Mouse (Mus musculus) c-Kit-negative CD71-positive TER-119-positive erythroid progenitor cells, embryonic 14.5 days (primary cell): Measurements from ENCODE around the gene Actn2.

Source experiments
- DNase-seq: peaks from one replicate; pipeline ENCODE4 v3.0.0-alpha.2; 2013; ENCODE audit warnings: low read depth, low spot score

Actn2 gene

DNA sequence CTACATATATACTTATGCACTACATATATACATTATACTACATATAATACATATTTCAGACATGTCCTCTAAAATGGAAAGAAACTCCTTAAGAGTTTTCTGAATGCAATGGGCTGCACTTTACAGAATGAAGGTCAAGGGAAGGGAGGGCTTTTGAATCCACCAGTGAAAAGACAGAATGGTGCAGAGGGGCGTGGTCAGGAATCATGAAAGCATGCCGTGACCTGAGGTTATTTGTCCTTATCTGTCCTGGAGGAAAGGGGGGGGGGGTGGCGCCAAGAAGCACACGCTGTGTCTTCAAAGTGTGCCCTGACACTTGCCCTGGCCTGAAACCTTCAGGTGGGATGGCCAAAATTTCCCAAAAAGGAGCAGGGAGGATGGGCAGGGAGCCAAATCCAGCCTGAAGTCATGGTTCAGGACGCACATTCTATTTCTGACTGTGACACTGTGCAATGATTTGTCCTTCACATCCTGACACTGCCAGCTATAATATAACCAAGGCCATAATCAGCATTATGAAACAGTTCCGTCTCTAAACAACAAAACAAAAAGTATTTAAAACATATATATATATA, 23.3 kb downstream of the Actn2 start:
- no peak for DNase-seq

DNA sequence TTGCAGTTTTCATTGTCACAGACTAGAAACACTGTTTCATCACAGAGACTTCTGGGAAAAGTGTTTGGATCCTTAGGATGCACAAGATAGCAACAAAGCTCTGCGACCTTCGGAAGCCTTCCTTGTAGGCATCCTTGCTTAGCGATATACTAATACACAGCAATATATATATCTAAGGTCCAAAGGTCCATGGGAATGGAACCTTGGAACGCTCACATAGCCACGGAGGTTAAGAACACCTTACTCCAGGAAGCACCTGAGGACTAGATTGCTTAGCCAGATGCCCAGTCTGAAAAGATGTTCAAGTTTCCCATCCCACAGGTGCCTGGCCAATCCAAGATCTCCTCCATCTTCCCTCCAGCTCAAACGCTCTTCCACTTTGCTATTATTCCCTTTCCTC, 26.4 kb downstream of the Actn2 start:
- DNase-seq = no peak

GRCm38 (mm10) chr13:12311930-12312492, 28.5 kb downstream of the Actn2 start:
- no peak for DNase-seq

DNA sequence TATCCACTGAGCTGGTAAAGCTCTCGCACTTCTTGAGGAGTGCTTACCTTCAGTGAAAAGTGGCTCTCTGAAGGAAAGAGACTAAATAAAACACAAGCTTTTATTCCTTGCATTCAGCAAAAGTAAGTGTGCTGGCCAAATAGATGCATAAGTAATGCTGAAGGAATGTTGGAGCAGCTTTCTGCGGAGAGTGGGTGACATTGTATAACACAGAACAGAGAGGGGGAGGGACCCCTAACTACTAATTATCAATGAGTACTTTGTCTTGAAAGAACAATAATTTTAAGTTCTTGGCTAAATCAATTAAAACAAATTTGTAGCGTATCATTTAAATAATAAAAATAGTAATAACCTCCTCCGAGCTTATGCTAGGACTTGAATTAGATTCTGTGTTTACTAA, 29.2 kb downstream of the Actn2 start:
- no peak for DNase-seq

GRCm38 (mm10) chr13:12309446-12309845, 31.1 kb downstream of the Actn2 start:
- no peak for DNase-seq

DNA sequence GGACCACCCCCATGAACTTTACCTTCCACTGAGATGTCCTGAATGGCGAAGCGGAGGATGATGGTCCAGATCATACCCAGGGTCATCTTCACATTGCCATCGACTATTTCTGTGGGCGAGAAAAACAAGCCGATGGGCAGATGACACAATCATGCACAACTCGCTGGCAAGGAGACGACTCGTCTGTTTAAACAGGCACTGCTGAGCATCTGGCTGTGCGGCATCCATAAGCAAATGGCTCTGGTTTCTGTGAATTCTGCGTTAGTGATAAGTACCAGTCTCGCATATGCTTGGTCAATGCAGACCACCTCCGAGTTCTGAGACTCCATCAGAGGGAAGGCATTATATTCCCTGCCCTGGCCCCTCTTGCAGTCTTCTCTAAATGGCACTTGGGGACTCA, 31.7 kb downstream of the Actn2 start:
- no peak for DNase-seq

- no peak for DNase-seq
Observed at GRCm38 (mm10) chr13:12308473-12308872, 32.1 kb downstream of the Actn2 start.

DNA sequence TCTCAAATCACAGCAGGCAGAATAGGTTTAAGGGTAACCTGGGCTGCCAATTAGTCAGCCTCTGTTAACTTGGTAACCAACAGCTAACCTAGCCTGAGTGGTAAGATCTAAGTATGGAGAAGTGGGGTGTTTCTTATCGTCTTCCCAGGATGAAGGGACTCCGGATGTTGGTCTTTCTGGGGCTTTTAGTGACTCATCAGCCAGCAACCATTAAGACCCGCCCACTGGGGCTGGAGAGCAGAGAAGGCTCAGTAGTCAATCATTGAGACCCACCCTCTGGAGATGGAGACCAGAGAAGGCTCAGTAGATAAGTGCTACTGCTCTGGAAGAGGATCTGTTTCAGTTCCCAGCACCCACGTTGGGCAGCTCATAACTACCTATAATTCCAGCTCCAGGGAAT, 33.3 kb downstream of the Actn2 start:
- DNase-seq = no peak

DNA sequence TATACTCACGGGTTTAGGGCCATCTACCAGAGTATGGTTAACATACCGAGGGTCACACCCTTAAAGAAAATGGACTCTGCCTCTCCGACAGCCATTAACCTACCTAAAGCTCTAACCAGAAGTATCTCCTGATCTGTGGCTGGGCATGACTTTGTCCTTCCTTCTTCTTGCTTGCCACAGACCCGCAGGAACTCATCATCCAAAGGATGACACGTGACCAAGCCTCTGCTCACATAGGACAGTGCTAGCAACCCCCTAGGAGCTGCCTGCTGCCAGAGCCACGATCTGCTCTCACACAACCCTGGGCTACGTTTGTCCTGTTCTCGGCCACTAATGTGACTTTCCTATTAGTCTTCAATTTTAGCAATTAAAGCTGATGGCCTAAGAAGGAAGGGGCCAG, 35.0 kb downstream of the Actn2 start:
- DNase-seq = no peak

DNA sequence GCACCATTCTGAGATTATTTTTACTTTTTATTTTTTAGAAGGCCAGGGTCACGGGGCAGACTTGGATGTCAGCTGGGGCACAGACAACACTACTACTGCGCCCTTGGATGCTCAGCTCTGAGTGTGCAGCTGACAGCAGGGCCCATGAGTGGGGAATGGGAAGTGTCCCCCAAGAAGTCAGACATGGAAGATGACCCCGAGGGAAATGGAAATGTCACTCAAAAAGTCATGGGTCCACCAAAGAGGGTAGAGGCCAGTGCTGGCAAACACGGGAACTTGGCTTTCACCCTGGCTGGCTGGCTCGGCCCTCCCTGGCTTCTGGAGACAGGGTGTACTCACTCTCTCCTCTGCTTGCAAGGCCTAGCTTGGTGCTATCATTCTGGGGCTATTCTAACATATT, 35.6 kb downstream of the Actn2 start:
- no peak for DNase-seq

- DNase-seq = no peak
Observed at GRCm38 (mm10) chr13:12297777-12298176, 42.8 kb downstream of the Actn2 start.

GRCm38 (mm10) chr13:12296701-12297100, 43.9 kb downstream of the Actn2 start:
- DNase-seq = no peak

DNA sequence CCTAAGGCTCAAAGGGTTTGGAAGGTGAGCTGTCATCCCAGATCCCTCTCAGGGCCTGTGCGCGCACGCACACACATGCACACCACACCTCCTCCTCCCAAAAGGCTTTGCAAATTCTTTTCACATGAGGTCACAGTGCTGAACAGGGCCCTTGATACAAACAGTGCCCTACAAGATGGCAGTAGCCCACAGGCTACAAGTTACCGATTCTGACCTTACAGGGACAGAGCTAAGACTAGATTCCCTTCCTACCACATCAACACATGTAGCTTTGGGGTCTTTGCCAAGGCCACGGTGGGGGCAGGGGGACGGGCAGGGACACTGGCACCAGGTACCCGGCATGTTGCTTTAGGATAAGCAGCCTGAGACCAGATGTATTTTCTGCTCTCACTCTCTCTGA, 46.8 kb downstream of the Actn2 start:
- no peak for DNase-seq

DNA sequence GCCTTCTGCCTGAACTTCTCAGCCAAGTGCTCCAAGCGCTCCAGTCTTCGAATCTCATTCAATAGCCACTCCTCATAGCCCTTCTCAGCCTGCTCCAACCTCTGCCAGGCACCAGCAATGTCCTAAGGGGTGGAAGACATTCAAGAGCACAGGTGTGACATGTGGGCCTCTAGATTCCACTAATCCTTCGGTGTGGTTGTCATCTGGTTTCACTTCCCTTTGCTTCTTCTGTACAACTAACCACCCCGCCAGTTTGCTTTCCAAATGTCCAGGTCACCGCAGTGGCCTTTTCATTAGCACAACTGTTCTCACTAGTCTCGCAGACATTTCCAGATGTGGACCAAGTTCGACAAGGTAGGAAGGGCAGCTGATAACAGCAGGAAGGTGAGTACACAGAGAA, 49.9 kb downstream of the Actn2 start:
- no peak for DNase-seq

DNA sequence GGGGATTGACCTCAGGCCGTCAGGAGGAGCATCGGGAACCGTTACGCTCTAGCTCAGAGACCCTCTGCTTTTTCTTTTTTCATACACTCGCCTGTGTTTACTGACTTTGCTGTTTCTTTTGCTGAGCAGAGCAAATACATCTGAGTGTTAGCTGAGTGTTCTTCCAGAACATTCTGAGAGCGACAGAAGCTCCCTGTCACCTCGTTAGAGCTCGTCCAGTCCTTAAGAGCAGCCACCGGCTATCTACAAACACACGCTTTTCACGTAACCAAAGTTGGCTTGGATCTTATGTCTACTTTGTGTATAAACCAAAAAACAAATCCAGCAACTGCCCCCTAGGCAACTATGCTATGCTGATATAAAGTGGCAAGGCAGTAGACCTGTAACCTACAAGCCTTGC, 56.0 kb downstream of the Actn2 start:
- no peak for DNase-seq

GRCm38 (mm10) chr13:12283826-12284225, 56.7 kb downstream of the Actn2 start:
- no peak for DNase-seq

- no peak for DNase-seq
Observed at GRCm38 (mm10) chr13:12274721-12275120, 65.8 kb downstream of the Actn2 start.

DNA sequence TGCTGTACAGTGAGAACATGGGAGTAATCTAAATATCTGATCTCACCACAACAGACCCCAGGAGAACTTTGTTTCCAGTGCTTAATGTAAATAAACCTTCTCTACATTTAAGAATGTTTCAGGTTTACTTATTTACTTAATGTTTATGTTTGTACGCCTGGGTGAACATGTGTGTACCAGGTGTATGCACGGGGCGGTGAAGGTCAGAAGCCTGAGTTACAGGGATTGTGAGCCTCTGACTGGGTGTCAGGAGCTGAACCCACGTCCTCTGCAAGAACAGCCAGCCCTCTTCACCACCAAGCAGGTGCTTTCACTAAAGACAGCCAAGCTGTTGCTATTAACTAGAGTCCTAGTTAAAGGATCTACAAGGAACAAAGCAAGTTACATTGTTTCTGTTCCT, 66.3 kb downstream of the Actn2 start:
- DNase-seq = no peak

DNA sequence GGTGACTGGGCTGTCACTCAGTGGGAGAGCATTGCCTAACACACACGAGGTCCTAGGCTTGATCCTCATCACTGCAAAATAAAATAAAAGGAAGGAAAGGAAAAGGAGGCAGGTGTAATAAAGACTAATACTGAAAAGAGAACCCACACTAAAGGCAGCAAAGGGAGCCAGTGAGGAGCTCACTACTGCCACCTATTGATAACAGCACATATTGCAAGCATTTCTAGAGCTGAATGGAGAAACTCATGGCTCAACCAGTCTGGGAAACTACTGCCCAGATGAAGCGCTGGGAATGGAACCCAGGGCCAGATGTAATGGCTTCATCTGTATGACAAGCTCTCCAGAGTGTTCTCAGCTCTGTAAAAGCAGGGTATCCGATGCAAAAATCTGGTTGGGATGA, 67.6 kb downstream of the Actn2 start:
- DNase-seq = peak; percentile 46

GRCm38 (mm10) chr13:12267971-12268370, 72.6 kb downstream of the Actn2 start:
- DNase-seq = no peak

DNA sequence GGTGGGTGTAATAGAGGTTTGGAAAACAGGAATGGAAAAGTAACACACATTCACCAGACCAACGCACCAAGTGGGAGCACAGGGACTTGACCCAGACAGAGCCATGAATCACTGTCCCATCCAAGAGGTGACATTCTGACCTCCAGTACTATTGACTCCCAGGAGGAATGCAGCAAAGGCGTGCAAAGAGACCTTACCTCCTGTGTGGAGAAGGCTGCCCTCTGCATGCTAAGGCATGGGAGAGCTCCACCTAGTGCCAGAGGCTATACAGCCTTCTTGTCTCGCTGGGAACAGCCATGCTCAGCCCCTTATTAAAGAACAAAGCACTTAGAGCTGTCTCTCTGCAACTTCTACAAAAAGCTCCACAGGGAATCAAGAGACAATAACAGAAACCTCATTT, 73.5 kb downstream of the Actn2 start:
- DNase-seq = no peak

- DNase-seq = no peak
Observed at GRCm38 (mm10) chr13:12263996-12264395, 76.6 kb downstream of the Actn2 start.

DNA sequence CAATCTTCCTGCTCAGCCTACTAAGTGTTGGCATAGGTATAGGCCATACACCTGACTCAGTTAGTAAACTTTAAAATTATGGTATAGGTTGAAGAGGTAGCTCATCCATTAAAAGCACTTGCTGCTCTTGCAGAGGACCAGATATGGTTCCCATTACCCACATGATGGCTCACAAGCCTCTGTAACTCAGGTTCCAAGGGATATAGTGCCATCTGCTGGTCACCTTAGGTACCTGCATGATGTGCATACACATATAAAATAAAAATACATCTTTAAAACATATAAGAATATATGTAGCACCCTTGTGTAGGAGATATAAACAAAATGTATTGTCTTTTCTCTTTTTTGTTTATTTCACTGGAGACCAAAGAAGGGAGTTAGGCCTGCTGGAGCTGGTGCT, 79.1 kb downstream of the Actn2 start:
- peak; percentile 31 for DNase-seq
